Mouse (Mus musculus): ENCODE measurements around the gene Phf24. TPM values are rescaled to one million over a fixed set of nuclear protein-coding genes. Genes with fewer than 3 reads are reported as not detected.

Gene Phf24
- polyA plus RNA-seq, 1 experiment from 2014 or later: 0.93 TPM

- Histone ChIP-seq H3K36me3 (no peaks in the 10 kb centered on the region), H3K4me3 (replicated peaks) (no peak overlapping the region), H3K4me1 (peaks cover 9% of the 10 kb centered on the region), H3K9ac (no peak overlapping the region), H3K27ac (no peak overlapping the region), H3K4me2 (no peak overlapping the region), H3K27me3 (peaks cover 67% of the 10 kb centered on the region), H3K9me3 (replicated peaks) (no peaks in the 10 kb centered on the region)
- ATAC-seq (replicated peaks; ENCODE audit: low FRiP score): no peak
- WGBS: 88% methylated on average over 1 of the region's 1 CpGs
These were observed 494 bp upstream of the Phf24 start for GRCm38 (mm10) chr4:42915966-42916365.

- Histone ChIP-seq H3K4me1 (peaks cover 9% of the 10 kb centered on the region), H3K9ac (peak overlapping the region; percentile 61), H3K9me3 (replicated peaks) (no peaks in the 10 kb centered on the region), H3K4me3 (replicated peaks) (peak overlapping the region; percentile 69), H3K27me3 (peaks cover 62% of the 10 kb centered on the region), H3K36me3 (no peaks in the 10 kb centered on the region), H3K27ac (no peak overlapping the region), H3K4me2 (peak overlapping the region; percentile 96)
- ATAC-seq (replicated peaks; ENCODE audit: low FRiP score): no peak; the same call in 1 of the 2 replicates
- 2% methylated on average over 21 of the region's 26 CpGs for whole genome bisulfite sequencing
These were observed 928 bp downstream of the Phf24 start for GRCm38 (mm10) chr4:42917402-42917774.

DNA sequence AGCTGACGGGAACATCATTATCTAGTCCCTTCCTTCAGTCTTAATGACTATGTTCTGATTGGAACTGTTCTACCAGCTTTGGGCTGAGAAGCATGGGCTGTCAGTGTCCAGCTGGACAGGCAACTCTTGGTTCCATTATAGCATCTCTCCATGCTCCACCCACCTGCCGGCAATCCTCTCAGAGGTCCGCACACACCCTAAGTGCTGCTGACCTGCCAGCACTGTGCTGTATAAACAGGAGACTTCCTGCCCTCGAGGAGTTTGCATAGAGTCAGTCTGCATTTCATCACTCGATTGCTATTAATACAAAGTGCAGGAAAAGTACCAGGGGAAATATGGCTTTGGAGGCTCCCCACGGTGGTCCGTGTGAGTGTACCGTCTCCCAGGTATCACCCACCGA lies 4.3 kb downstream of the Phf24 start:
- Histone ChIP-seq H3K4me3 (replicated peaks) (no peak overlapping the region), H3K27ac (no peak overlapping the region), H3K4me2 (no peak overlapping the region), H3K27me3 (peaks cover 40% of the 10 kb centered on the region), H3K36me3 (no peaks in the 10 kb centered on the region), H3K9me3 (replicated peaks) (no peaks in the 10 kb centered on the region), H3K9ac (no peak overlapping the region), H3K4me1 (peaks cover 9% of the 10 kb centered on the region)
- ATAC-seq (replicated peaks; ENCODE audit: low FRiP score): no peak
- WGBS: 75% methylated on average over 9 of the region's 9 CpGs

DNA sequence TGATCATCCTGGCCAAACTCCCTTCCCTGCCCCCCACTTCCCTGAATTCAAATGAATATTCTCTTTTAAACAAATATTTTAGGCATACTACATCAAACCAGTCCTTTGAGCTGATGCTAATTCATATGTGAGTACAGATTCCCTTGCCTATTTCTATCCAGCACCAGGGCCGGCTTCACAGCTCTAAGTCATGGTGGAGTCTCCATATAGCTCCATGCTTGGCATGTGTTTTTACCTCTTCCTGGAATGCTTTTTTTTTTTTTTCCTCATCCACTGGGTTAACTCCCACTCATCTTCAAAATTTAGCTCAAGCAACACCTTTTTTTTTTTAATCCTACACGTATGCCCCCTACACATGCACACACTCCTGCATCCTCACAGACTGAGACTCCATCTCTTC lies 5.1 kb downstream of the Phf24 start:
- no peak overlapping the region for H3K4me2 ChIP-seq
- H3K36me3 ChIP-seq: no peaks in the 10 kb centered on the region
- ATAC-seq (replicated peaks; ENCODE audit: low FRiP score): no peak
- no peaks in the 10 kb centered on the region for H3K9me3 ChIP-seq (replicated peaks)
- peaks cover 32% of the 10 kb centered on the region for H3K27me3 ChIP-seq
- H3K9ac ChIP-seq: no peak overlapping the region
- 81% methylated on average over 2 of the region's 2 CpGs for WGBS
- H3K4me3 ChIP-seq (replicated peaks): no peak overlapping the region
- peaks cover 7% of the 10 kb centered on the region for H3K4me1 ChIP-seq
- H3K27ac ChIP-seq: no peak overlapping the region

GRCm38 (mm10) chr4:42922056-42922455 lies 5.6 kb downstream of the Phf24 start:
- no peak overlapping the region for H3K4me2 ChIP-seq
- no peak for ATAC-seq (replicated peaks; ENCODE audit: low FRiP score)
- no peak overlapping the region for H3K27ac ChIP-seq
- H3K4me1 ChIP-seq: peaks cover 4% of the 10 kb centered on the region; the same call in 1 of the 2 replicates
- H3K4me3 ChIP-seq (replicated peaks): no peak overlapping the region
- H3K27me3 ChIP-seq: peaks cover 27% of the 10 kb centered on the region
- no peaks in the 10 kb centered on the region for H3K9me3 ChIP-seq (replicated peaks)
- WGBS: 64% methylated on average over 6 of the region's 6 CpGs
- no peak overlapping the region for H3K9ac ChIP-seq
- no peaks in the 10 kb centered on the region for H3K36me3 ChIP-seq

DNA sequence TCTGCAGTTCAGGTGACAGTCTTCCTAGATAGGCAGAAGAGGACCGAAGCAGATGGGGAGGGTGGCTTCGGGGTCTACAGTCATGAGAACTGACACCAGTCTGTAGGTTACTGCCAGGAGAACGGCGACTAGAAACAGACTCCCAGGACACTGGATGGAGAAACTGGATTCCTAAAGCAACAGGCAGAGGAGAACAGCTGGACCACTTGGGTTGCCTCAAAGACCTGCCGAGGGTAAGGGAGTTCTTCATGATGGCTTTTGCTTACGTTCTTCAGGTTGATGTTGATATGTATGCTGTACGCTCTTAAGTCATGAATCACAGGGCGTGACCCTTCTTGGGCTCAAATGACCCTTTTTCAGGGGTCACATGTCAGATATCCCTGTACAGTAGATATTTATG lies 6.0 kb downstream of the Phf24 start:
- peaks cover 23% of the 10 kb centered on the region for H3K27me3 ChIP-seq
- ATAC-seq (replicated peaks; ENCODE audit: low FRiP score): no peak
- no peak overlapping the region for H3K9ac ChIP-seq
- 77% methylated on average over 8 of the region's 8 CpGs for WGBS
- H3K4me3 ChIP-seq (replicated peaks): no peak overlapping the region
- H3K9me3 ChIP-seq (replicated peaks): no peaks in the 10 kb centered on the region
- H3K4me2 ChIP-seq: no peak overlapping the region
- no peaks in the 10 kb centered on the region for H3K36me3 ChIP-seq
- peaks cover under 1% of the 10 kb centered on the region; the same call in 1 of the 2 replicates for H3K4me1 ChIP-seq
- H3K27ac ChIP-seq: no peak overlapping the region

DNA sequence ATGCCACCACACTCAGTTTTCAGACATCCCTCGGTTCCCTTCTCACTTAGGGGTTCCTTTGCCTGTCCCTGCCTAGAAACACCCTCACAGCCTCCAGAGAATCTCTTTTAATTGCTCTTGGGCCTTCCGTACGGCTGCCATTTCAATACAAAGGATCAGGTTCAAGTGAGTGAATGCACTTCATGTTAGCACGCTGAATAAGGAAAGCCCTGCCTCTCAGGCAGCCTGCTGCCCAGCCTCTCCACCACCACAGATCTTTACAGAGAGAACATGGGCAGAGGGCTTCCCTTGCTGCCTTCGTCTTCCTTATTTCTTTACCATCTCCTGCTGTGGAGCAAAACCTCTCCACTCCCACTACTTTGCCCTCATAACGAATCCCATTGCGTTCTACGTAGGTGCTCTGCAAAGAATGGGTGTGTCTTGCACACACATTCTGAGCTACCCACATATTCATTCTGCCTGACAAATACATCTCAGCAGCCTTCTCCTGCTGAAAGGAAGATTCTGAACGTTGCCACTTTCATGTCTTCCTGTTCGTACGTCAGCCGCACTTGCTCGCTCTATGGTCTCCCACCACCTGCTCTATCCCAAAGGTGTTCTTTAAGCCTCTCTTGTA lies 7.7 kb downstream of the Phf24 start:
- Histone ChIP-seq H3K27ac (no peak overlapping the region), H3K9ac (no peak overlapping the region), H3K4me3 (replicated peaks) (no peak overlapping the region), H3K4me2 (no peak overlapping the region), H3K9me3 (replicated peaks) (no peaks in the 10 kb centered on the region), H3K27me3 (peaks cover 7% of the 10 kb centered on the region; the same call in 1 of the 2 replicates), H3K36me3 (no peaks in the 10 kb centered on the region), H3K4me1 (no peaks in the 10 kb centered on the region)
- 81% methylated on average over 13 of the region's 13 CpGs for WGBS
- ATAC-seq (replicated peaks; ENCODE audit: low FRiP score): no peak

DNA sequence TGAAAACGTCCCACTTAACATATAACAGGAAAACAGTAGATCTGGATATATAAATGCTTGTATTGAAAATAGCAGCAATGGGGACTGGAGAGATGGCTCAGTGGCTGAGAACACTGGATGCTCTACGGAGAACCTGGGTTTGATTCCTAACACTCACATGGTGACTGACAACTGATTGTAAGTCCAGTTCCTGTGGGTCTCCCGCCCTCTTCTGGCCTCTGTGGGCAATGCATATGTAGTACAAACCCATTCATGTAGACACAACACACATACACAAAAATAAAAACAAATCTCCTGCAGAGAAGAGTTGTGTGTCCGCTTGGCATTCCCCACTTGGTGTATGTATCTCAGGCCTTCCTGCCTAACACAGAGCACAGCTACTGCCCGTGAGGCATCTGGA lies 11.7 kb downstream of the Phf24 start:
- peaks cover 12% of the 10 kb centered on the region for H3K27me3 ChIP-seq
- no peak overlapping the region for H3K4me3 ChIP-seq (replicated peaks)
- no peaks in the 10 kb centered on the region for H3K36me3 ChIP-seq
- no peak for ATAC-seq (replicated peaks; ENCODE audit: low FRiP score)
- 79% methylated on average over 5 of the region's 5 CpGs for WGBS
- no peak overlapping the region for H3K9ac ChIP-seq
- H3K4me2 ChIP-seq: no peak overlapping the region
- no peak overlapping the region for H3K27ac ChIP-seq
- no peaks in the 10 kb centered on the region for H3K4me1 ChIP-seq
- no peaks in the 10 kb centered on the region for H3K9me3 ChIP-seq (replicated peaks)

DNA sequence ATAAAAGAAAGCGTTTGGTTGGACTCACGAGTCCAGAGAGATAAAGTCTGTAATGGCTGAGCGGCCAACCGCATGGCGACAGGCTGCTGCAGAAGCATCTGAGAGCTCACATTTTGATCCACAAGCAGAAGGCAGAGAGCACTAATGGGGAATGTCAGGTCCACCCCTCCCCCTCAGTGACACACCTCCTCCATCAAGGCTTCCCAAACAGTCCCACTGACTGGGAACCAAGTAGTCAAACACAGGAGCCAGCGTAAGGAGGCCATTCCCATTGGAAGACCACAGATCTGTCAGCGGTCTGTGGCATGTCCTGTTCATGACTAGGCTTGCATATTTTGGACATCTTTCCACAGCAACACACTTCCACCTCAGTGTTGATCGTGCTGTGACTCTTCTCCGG lies 12.5 kb downstream of the Phf24 start:
- Histone ChIP-seq H3K36me3 (no peaks in the 10 kb centered on the region), H3K27me3 (peaks cover 13% of the 10 kb centered on the region), H3K4me1 (peaks cover 7% of the 10 kb centered on the region; the same call in 1 of the 2 replicates), H3K9ac (no peak overlapping the region), H3K4me2 (no peak overlapping the region), H3K9me3 (replicated peaks) (no peaks in the 10 kb centered on the region), H3K27ac (no peak overlapping the region), H3K4me3 (replicated peaks) (no peak overlapping the region)
- WGBS: 86% methylated on average over 9 of the region's 9 CpGs
- ATAC-seq (replicated peaks; ENCODE audit: low FRiP score): no peak

- H3K4me3 ChIP-seq (replicated peaks): no peak overlapping the region
- H3K4me1 ChIP-seq: peaks cover 7% of the 10 kb centered on the region; the same call in 1 of the 2 replicates
- H3K27ac ChIP-seq: no peak overlapping the region
- H3K9ac ChIP-seq: no peak overlapping the region
- no peaks in the 10 kb centered on the region for H3K9me3 ChIP-seq (replicated peaks)
- 66% methylated on average over 8 of the region's 8 CpGs for WGBS
- no peak overlapping the region for H3K4me2 ChIP-seq
- no peak for ATAC-seq (replicated peaks; ENCODE audit: low FRiP score)
- peaks cover 33% of the 10 kb centered on the region for H3K27me3 ChIP-seq
- H3K36me3 ChIP-seq: no peaks in the 10 kb centered on the region
These were observed 15.9 kb downstream of the Phf24 start for GRCm38 (mm10) chr4:42932229-42932969.

DNA sequence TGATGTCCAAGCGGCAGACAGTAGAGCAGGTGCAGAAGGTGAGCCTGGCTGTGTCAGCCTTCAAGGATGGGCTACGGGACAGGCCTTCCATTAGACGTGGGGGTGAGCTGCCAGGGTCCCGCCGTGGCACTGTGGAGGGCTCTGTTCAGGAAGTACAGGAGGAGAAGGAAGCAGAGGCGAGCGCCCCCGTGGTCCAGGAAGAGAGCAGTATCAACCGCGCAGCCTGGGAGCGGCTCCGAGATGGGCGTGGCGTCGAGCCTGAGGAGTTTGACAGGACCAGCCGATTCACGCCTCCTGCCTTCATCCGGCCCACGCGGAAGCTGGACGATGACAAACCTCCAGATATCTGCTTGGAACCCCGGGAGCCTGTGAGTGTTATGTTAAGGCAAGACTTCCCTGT lies 17.2 kb downstream of the Phf24 start:
- peaks cover 7% of the 10 kb centered on the region; the same call in 1 of the 2 replicates for H3K4me1 ChIP-seq
- peak overlapping the region; percentile 49 for H3K4me2 ChIP-seq
- no peaks in the 10 kb centered on the region for H3K9me3 ChIP-seq (replicated peaks)
- H3K4me3 ChIP-seq (replicated peaks): peak overlapping the region; percentile 18
- H3K36me3 ChIP-seq: no peaks in the 10 kb centered on the region
- WGBS: 5% methylated on average over 22 of the region's 22 CpGs
- no peak overlapping the region for H3K27ac ChIP-seq
- no peak for ATAC-seq (replicated peaks; ENCODE audit: low FRiP score)
- no peak overlapping the region for H3K9ac ChIP-seq
- peaks cover 45% of the 10 kb centered on the region for H3K27me3 ChIP-seq

- no peak for ATAC-seq (replicated peaks; ENCODE audit: low FRiP score)
- H3K9me3 ChIP-seq (replicated peaks): no peaks in the 10 kb centered on the region
- H3K4me1 ChIP-seq: no peaks in the 10 kb centered on the region
- 81% methylated on average over 7 of the region's 7 CpGs for WGBS
- no peak overlapping the region for H3K4me2 ChIP-seq
- no peaks in the 10 kb centered on the region for H3K36me3 ChIP-seq
- peaks cover 20% of the 10 kb centered on the region for H3K27me3 ChIP-seq
- no peak overlapping the region for H3K27ac ChIP-seq
- no peak overlapping the region for H3K4me3 ChIP-seq (replicated peaks)
- no peak overlapping the region for H3K9ac ChIP-seq
These were observed 24.9 kb downstream of the Phf24 start for GRCm38 (mm10) chr4:42941396-42941795.

Data from kidney, embryonic 15.5 days (tissue).